Mouse (Mus musculus): Measurements from ENCODE around the gene Ccdc74a.

Gene Ccdc74a

DNA sequence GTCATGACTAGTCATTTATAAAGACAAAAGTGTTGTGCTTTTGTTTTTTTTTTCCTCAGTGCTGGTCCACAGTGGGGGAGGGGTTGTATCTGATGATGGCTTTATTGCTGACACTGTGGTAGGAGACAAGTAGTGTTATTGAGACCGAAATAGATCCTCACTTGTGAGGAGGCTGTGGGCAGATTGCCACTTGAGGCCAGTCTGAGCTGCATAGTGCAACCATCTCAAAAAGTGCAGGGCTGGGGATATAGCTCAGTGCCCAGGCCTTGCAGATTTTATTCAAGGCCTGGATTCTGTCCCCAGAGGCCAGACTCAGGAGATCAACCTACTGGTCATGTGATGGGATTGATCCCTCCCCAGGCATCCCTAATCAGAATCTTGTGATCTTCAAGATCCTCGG lies 9.4 kb upstream of the Ccdc74a start:
- CTCF ChIA-PET: interaction anchor here in 3 of 4 experiments (1.2 to 1.9 kb wide), 4 partner anchors 11 to 22 kb away, joined by 3 to 8 read pairs (median 4); no protein-coding TSS in a partner anchor
- POLR2A ChIA-PET: interaction anchor here in 3 of 4 experiments (0.7 to 1.8 kb wide), 8 partner anchors 9 to 218 kb away, joined by 3 to 6 read pairs (median 4); partner anchors contain the start of genes Ccdc74a (in 2 of the 3) and Smpd4 (in 1 of the 3)

GRCm38 (mm10) chr16:17637610-17638009 lies 8.7 kb upstream of the Ccdc74a start:
- CTCF ChIA-PET: interaction anchor here in 3 of 4 experiments (0.6 to 1.9 kb wide), 6 partner anchors 12 to 130 kb away, joined by 3 to 8 read pairs (median 4); no protein-coding TSS in a partner anchor
- POLR2A ChIA-PET: interaction anchor here in 3 of 4 experiments (0.7 to 1.8 kb wide), 6 partner anchors 8 to 161 kb away, joined by 3 to 6 read pairs (median 4); partner anchors contain the start of genes Ccdc74a (in 1 of the 3) and Smpd4 (in 1 of the 3)

GRCm38 (mm10) chr16:17638036-17638628 lies 8.1 kb upstream of the Ccdc74a start:
- CTCF ChIA-PET: interaction anchor here in 2 of 4 experiments (0.6 to 1.9 kb wide), 3 partner anchors 13 to 130 kb away, joined by 3 to 8 read pairs (median 3); no protein-coding TSS in a partner anchor
- POLR2A ChIA-PET: interaction anchor here in 3 of 4 experiments (0.7 to 1.8 kb wide), 4 partner anchors 8 to 19 kb away, joined by 3 to 6 read pairs (median 6); partner anchors contain the start of genes Ccdc74a (in 1 of the 3) and Smpd4 (in 1 of the 3)

DNA sequence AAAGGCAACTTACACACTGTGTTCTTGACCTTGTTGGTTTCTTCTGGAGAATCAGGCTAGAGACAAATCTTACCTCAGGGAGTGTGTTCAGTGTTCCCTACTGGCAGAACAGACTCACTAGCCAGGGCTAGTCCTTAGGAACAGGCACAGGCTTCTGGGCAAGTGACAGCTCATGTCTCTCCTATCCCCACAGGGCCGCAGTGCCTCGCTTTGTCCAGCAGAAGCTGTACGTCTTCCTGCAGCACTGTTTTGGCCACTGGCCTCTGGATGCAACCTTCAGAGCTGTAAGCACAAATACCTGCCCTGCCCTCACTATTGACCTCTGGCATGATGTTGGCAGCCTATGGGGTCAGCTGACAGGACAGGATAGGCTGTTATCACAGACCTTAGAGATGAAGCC lies 7.2 kb upstream of the Ccdc74a start:
- POLR2A ChIA-PET: interaction anchor here in 1 of 4 experiments (3.0 kb wide), 1 partner anchor 11 kb away, joined by 12 read pairs; no protein-coding TSS in a partner anchor
- CTCF ChIA-PET: interaction anchor here in 1 of 4 experiments (0.6 kb wide), 2 partner anchors 39 to 113 kb away, joined by 3 to 5 read pairs; no protein-coding TSS in a partner anchor

DNA sequence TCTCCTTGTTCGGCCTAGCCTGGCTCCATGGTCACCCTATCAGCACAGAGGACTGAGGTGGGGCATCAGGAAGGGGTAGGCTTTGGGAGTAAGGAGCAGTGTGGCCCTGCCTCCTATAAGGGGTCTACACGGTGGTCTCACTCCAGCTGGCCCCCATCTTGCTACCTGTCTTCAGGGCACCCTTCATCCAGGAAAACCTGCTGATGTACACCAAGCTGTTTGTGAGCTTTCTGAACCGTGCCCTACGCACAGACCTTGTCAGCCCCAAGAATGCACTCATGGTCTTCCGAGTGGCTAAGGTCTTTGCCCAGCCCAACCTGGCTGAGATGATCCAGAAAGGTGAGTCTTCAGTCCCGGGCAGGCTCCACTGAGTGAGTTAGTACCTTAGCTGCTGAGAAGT lies 6.3 kb upstream of the Ccdc74a start:
- CTCF ChIA-PET: interaction anchor here in 1 of 4 experiments (0.5 to 1.1 kb wide), 2 partner anchors 25 to 106 kb away, joined by 3 read pairs; no protein-coding TSS in a partner anchor
- POLR2A ChIA-PET: interaction anchor here in 3 of 4 experiments (0.6 to 3.3 kb wide), 7 partner anchors 10 to 69 kb away, joined by 3 to 12 read pairs (median 3); no protein-coding TSS in a partner anchor

DNA sequence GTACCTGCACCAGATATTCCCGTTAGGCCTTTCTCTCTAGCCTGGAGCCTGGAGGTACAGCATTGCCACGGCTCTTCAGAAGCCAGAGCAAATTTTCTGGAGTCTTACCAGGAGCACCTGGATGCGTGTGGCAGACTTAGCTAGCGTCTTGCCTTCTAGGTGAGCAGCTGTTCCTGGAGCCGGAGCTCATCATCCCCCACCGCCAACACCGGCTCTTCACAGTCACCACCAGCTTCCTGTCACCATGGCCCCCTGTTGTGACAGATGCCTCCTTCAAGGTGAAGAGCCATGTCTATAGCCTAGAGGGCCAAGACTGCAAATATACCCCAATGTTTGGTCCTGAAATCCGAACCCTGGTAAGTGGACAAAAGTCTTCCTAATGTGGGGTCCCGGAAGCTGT lies 5.6 kb upstream of the Ccdc74a start:
- POLR2A ChIA-PET: interaction anchor here in 2 of 4 experiments (0.6 to 3.3 kb wide), 16 partner anchors 9 to 474 kb away, joined by 3 to 12 read pairs (median 3); partner anchors contain the start of gene Smpd4 (in 1 of the 2)
- CTCF ChIA-PET: interaction anchor here in 1 of 4 experiments (0.7 to 2.5 kb wide), 3 partner anchors 13 to 26 kb away, joined by 3 to 9 read pairs (median 3); no protein-coding TSS in a partner anchor

DNA sequence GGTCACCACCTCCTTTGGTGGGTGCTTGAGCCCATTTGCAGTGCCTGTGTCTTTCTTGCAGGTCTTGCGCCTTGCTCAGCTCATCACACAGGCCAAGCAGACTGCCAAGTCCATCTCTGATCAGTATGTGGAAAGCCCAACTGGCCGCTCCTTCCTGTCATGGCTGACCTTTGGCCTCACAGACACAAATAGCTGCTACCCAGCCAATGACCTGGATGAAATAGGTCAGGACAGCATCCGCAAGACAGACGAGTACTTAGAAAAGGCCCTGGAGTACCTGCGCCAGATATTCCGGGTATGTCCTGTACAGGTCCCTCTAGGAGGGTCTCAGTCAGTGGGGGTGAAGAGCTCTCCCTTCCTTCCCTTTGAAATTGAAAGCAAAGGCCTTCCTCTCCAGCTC lies 5.0 kb upstream of the Ccdc74a start:
- POLR2A ChIA-PET: interaction anchor here in 2 of 4 experiments (0.6 to 3.3 kb wide), 17 partner anchors 8 to 474 kb away, joined by 3 to 12 read pairs (median 4); partner anchors contain the start of gene Smpd4 (in 2 of the 2)
- CTCF ChIA-PET: interaction anchor here in 1 of 4 experiments (1.1 to 2.5 kb wide), 2 partner anchors 16 to 23 kb away, joined by 3 to 9 read pairs; no protein-coding TSS in a partner anchor

DNA sequence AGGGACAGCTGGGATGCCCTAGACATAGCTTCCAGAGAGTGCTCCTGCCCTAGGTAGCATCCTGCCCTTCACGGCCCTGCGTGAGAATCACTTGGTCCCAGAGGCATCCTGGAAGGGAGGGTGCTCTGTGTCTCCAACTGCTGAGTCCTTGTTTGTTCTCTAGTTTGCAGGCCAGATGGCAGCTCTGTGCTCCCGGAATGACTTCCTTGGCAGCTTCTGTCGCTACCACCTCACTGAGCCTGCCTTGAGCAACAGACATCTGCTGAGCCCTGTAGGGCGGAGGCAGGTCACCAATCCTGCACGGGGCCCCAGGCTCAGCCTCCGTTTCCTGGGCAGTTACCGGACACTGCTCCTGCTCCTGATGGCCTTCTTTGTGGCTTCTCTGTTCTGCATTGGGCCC lies 4.0 kb upstream of the Ccdc74a start:
- CTCF ChIA-PET: interaction anchor here in 1 of 4 experiments (1.2 to 2.5 kb wide), 2 partner anchors 17 to 23 kb away, joined by 3 to 9 read pairs; partner anchors contain the start of gene Smpd4
- POLR2A ChIA-PET: interaction anchor here in 2 of 4 experiments (0.9 to 6.4 kb wide), 16 partner anchors 9 to 196 kb away, joined by 3 to 29 read pairs (median 4); partner anchors contain the start of genes Smpd4 (in 2 of the 2) and Car15 (in 1 of the 2)

DNA sequence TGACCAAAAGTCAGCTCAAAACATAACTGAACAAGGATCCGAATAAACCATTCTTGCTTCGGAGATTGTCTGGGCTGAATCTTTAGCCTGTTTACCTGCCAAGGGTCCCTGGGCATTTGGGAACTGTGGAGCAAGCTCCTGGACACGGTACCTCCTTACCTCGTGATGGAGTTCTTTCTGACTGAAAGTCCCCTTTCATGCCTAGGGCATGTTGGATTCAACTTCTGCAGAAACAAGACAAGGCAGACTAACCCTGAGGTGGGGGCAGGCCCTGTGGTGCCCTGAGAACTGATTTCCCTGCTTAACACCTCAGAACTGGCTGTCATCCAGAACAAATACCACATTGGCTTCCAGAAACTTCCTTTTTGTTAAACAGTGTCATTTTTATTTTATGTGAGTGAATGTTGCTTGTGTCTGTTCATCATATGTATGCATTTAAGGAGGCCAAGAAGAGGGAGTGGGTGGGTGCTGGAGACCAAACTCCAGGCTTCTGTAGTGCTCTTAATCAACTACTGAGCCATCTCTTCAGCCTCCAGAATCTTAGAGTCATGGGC lies 2.8 kb upstream of the Ccdc74a start:
- CTCF ChIA-PET: interaction anchor here in 2 of 4 experiments (0.7 to 1.2 kb wide), 2 partner anchors 11 to 206 kb away, joined by 3 to 4 read pairs; no protein-coding TSS in a partner anchor

GRCm38 (mm10) chr16:17647156-17647555 lies 886 bp downstream of the Ccdc74a start:
- POLR2A ChIA-PET: interaction anchor here in 3 of 4 experiments (0.6 to 6.4 kb wide), 4 partner anchors 9 to 118 kb away, joined by 3 to 29 read pairs (median 9); partner anchors contain the start of gene Smpd4 (in 2 of the 3)
- CTCF ChIA-PET: interaction anchor here in 1 of 4 experiments (0.5 kb wide), 1 partner anchor 199 kb away, joined by 3 read pairs; no protein-coding TSS in a partner anchor

More for the DNA sequence above, 2.8 kb upstream of the Ccdc74a start:
- POLR2A ChIA-PET: interaction anchor here in 3 of 4 experiments (0.6 to 6.4 kb wide), 10 partner anchors 8 to 512 kb away, joined by 3 to 29 read pairs (median 4); partner anchors contain the start of genes Smpd4 (in 2 of the 3) and Thap7 (in 1 of the 3)

DNA sequence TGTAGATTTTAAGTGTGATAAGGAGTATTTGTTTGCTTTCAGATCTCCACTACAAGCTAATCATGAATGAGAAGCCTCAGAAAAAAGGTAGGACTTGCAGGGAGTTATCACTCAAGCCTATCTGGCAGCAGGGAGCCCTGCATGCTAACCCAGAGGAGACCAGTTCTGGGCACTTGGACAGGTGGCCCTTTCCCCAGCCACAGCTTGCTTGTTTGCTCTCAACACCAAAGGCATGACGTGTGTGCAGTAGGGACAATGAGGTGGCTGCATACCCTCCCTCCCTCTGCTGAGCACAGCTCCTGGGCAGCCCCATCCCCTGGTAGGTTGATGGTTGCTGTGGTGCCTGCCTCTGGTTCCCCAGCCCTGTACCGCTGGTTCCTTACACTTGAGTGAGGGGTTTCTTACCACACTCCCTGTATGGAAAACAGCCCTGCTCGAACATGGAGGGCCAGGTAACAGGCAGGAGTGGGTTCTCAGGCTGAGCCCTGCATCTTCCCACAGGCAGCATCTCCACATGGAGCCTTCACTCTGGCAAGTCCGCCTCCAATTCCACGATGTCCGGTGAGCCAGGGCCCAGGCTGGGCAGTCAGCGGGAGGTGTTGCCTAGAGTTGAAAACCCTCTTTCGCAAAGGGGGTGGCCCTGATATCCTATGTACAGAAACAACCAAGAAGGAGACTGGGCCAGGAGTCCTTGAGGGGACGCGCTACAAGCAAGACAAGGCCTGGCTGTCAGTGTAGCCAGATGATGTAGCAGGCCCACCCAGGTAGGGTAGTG lies 1.5 kb downstream of the Ccdc74a start:
- ChIA-PET POLR2A (interaction anchor here in 3 of 4 experiments (0.6 to 6.4 kb wide), 3 partner anchors 10 to 119 kb away, joined by 3 to 29 read pairs (median 3); partner anchors contain the start of gene Smpd4 (in 1 of the 3)), CTCF (no interaction called here)

GRCm38 (mm10) chr16:17649925-17650605 lies 3.8 kb downstream of the Ccdc74a start:
- POLR2A ChIA-PET: interaction anchor here in 3 of 4 experiments (0.7 to 2.5 kb wide), 10 partner anchors 10 to 439 kb away, joined by 3 to 12 read pairs (median 4); partner anchors contain the start of gene Slc7a4 (in 1 of the 3)
- CTCF ChIA-PET: interaction anchor here in 1 of 4 experiments (1.2 kb wide), 1 partner anchor 92 kb away, joined by 3 read pairs; no protein-coding TSS in a partner anchor

GRCm38 (mm10) chr16:17650711-17651110 lies 4.4 kb downstream of the Ccdc74a start:
- POLR2A ChIA-PET: interaction anchor here in 2 of 4 experiments (0.7 to 2.5 kb wide), 6 partner anchors 8 to 68 kb away, joined by 3 to 12 read pairs (median 3); partner anchors contain the start of gene Slc7a4 (in 1 of the 2)
- CTCF ChIA-PET: no interaction called here

GRCm38 (mm10) chr16:17652607-17653006 lies 6.3 kb downstream of the Ccdc74a start:
- CTCF ChIA-PET: interaction anchor here in 1 of 4 experiments (0.7 kb wide), 1 partner anchor 16 kb away, joined by 3 read pairs; no protein-coding TSS in a partner anchor
- POLR2A ChIA-PET: interaction anchor here in 2 of 4 experiments (0.7 to 1.6 kb wide), 2 partner anchors 10 to 11 kb away, joined by 3 to 4 read pairs; no protein-coding TSS in a partner anchor

DNA sequence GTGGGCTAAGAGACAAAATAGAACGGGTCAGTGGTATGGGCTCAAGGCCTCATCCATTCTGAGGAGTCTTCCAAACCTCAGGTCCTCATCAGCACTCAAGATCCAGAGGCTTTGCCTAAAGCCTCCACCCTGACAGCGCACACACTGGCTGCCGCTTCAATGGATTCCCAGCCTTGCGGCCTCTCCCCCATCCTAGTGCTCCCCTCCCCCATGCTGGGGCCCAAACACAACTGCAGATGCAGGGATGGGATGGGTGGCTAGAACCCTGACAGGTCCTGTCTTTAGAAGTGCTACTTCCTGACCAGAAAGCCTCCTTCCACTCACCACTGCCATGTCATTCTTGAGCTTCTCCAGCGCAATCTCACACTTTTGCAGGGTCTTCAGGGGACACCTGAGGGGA lies 7.3 kb downstream of the Ccdc74a start:
- ChIA-PET POLR2A (interaction anchor here in 2 of 4 experiments (0.5 to 1.6 kb wide), 3 partner anchors 12 to 470 kb away, joined by 3 to 4 read pairs (median 3); no protein-coding TSS in a partner anchor), CTCF (interaction anchor here in 1 of 4 experiments (1.3 kb wide), 1 partner anchor 10 kb away, joined by 4 read pairs; no protein-coding TSS in a partner anchor)

GRCm38 (mm10) chr16:17654188-17654795 lies 8.0 kb downstream of the Ccdc74a start:
- POLR2A ChIA-PET: interaction anchor here in 2 of 4 experiments (0.5 to 1.3 kb wide), 2 partner anchors 100 to 471 kb away, joined by 3 read pairs; no protein-coding TSS in a partner anchor
- CTCF ChIA-PET: interaction anchor here in 1 of 4 experiments (1.3 kb wide), 1 partner anchor 11 kb away, joined by 4 read pairs; no protein-coding TSS in a partner anchor

Measured in embryonic stem cell, embryonic (primary cell).